In genomic region chr1:190761786-190762185, GRCm38 (mm10) we compare ENCODE assay signal across 10 mouse cellular contexts.
A peak's percentile ranks its signal among the peaks of the same experiment; 100 is the strongest.
DNase-seq lines count a peak whose midpoint lies in the region; ATAC-seq and TF ChIP-seq lines count a peak whose summit lies in the region.
"Had no signal": no experiment of that assay in that cellular context is flagged by ENCODE, and none has a peak within 500 bp of the region (broad histone marks: within the 10 kb centered on the region; RNA-seq: fewer than 3 reads in every experiment).

No protein-coding gene starts in this region.

- no peak overlapping the region for H3K9ac ChIP-seq in heart, adult 2 months (ENCODE audit: low read depth, low read length)
- H3K9ac ChIP-seq in liver, postnatal 0 days (replicated peaks) = no peak overlapping the region
- no peak overlapping the region for H3K9ac ChIP-seq in liver, embryonic 11.5 days (ENCODE audit: low read depth, low read length)
- H3K9ac ChIP-seq in hindbrain, embryonic 16.5 days (ENCODE audit: low read depth, low read length) = no peak overlapping the region

- no peak overlapping the region for H3K4me3 ChIP-seq in heart, adult 2 months
- no peak overlapping the region for H3K4me3 ChIP-seq in liver, postnatal 0 days (ENCODE audit: low read depth, low read length)
- no peak overlapping the region for H3K4me3 ChIP-seq in liver, embryonic 11.5 days (ENCODE audit: low read depth, low read length)
- H3K4me3 ChIP-seq in hindbrain, embryonic 16.5 days (ENCODE audit: low read length) = no peak overlapping the region

- H3K27ac ChIP-seq in heart, adult 2 months = no peak overlapping the region
- H3K27ac ChIP-seq in liver, postnatal 0 days (ENCODE audit: low read depth) = no peak overlapping the region
- no peak overlapping the region for H3K27ac ChIP-seq in liver, embryonic 11.5 days (ENCODE audit: low read depth, low read length)
- H3K27ac ChIP-seq in hindbrain, embryonic 16.5 days (ENCODE audit: low read depth, low read length) = no peak overlapping the region

- no peak for DNase-seq in heart, adult 2 months
- DNase-seq in heart, postnatal 25 days (ENCODE audit: low spot score) = no peak
- DNase-seq in liver, postnatal 0 days = no peak
- no peak for DNase-seq in liver, embryonic 11.5 days (ENCODE audit: low spot score)
- peak; percentile 16 for DNase-seq in adipocyte (ENCODE audit: low spot score)
- no peak for DNase-seq in right cerebral cortex, postnatal 10 days (ENCODE audit: low spot score in 2 of 2)
- DNase-seq in gastrocnemius, postnatal 25 days = no peak
- DNase-seq: adrenal gland, postnatal 10 days; thymus, postnatal 4 days had no signal

- H3K4me1 ChIP-seq in heart, adult 2 months (ENCODE audit: control insufficient read depth, insufficient read depth, low read length) = no peaks in the 10 kb centered on the region
- no peaks in the 10 kb centered on the region for H3K4me1 ChIP-seq in liver, postnatal 0 days (ENCODE audit: insufficient read depth)
- H3K4me1 ChIP-seq in liver, embryonic 11.5 days (replicated peaks; ENCODE audit: control insufficient read depth, insufficient read depth, low read length) = no peaks in the 10 kb centered on the region
- H3K4me1 ChIP-seq in hindbrain, embryonic 16.5 days (ENCODE audit: control insufficient read depth, insufficient read depth, low read depth, low read length) = no peaks in the 10 kb centered on the region; the same call in 1 of the 2 replicates

- H3K27me3 ChIP-seq in heart, adult 2 months (ENCODE audit: control insufficient read depth, insufficient read depth, low read length) = no peaks in the 10 kb centered on the region
- H3K27me3 ChIP-seq in liver, postnatal 0 days (ENCODE audit: insufficient read depth, low read length) = no peaks in the 10 kb centered on the region
- no peaks in the 10 kb centered on the region for H3K27me3 ChIP-seq in liver, embryonic 11.5 days (replicated peaks; ENCODE audit: control insufficient read depth, insufficient read depth, low read length)
- H3K27me3 ChIP-seq in hindbrain, embryonic 16.5 days (replicated peaks; ENCODE audit: control insufficient read depth, insufficient read depth, low read length) = no peaks in the 10 kb centered on the region; the same call in 1 of the 2 replicates

- no peak overlapping the region for H3K4me2 ChIP-seq in liver, postnatal 0 days (ENCODE audit: low read depth, low read length)
- H3K4me2 ChIP-seq in liver, embryonic 11.5 days = no peak overlapping the region
- no peak overlapping the region for H3K4me2 ChIP-seq in hindbrain, embryonic 16.5 days (ENCODE audit: low read length)

- H3K79me2 ChIP-seq in heart, adult 2 months (replicated peaks; ENCODE audit: control insufficient read depth, insufficient read depth, low read length) = no peaks in the 10 kb centered on the region

- 17% methylated on average over 4 of the region's 5 CpGs for WGBS in heart, adult 2 months
- WGBS in liver, postnatal 0 days (ENCODE audit: insufficient replicate concordance) = 27% methylated on average over 4 of the region's 5 CpGs
- WGBS in liver, embryonic 11.5 days = 29% methylated on average over 5 of the region's 5 CpGs
- 28% methylated on average over 5 of the region's 5 CpGs for WGBS in hindbrain, embryonic 16.5 days

- TF ChIP-seq POLR2A in heart, adult 2 months (IDR thresholded peaks at IDR 0.05; ENCODE audit: insufficient read depth, low read depth, low read length) = no peak

- peak; percentile 24 for TF ChIP-seq CTCF in heart, adult 2 months (IDR thresholded peaks at IDR 0.05)
- peak; percentile 36; the same call in 1 of the 2 replicates for TF ChIP-seq CTCF in liver, postnatal 0 days (IDR thresholded peaks at IDR 0.05; ENCODE audit: low read depth)

- TF ChIP-seq EP300 in heart, adult 2 months (IDR thresholded peaks at IDR 0.05; ENCODE audit: insufficient read depth, low read depth, low read length) = no peak
- no peak for TF ChIP-seq EP300 in liver, postnatal 0 days (IDR thresholded peaks at IDR 0.05; ENCODE audit: low read depth)

- no peaks in the 10 kb centered on the region for H3K36me3 ChIP-seq in heart, adult 2 months (ENCODE audit: control insufficient read depth, insufficient read depth, low read length)
- no peaks in the 10 kb centered on the region for H3K36me3 ChIP-seq in liver, postnatal 0 days (replicated peaks; ENCODE audit: insufficient read depth, low read length)
- no peaks in the 10 kb centered on the region for H3K36me3 ChIP-seq in liver, embryonic 11.5 days (ENCODE audit: control insufficient read depth, insufficient read depth, low read length)
- no peaks in the 10 kb centered on the region for H3K36me3 ChIP-seq in hindbrain, embryonic 16.5 days (ENCODE audit: control insufficient read depth, insufficient read depth, low read length)

- H3K9me3 ChIP-seq in liver, postnatal 0 days (ENCODE audit: low read length) = no peaks in the 10 kb centered on the region
- H3K9me3 ChIP-seq in liver, embryonic 11.5 days (ENCODE audit: control insufficient read depth, low read length) = no peaks in the 10 kb centered on the region
- peaks cover 3% of the 10 kb centered on the region; the same call in 1 of the 2 replicates for H3K9me3 ChIP-seq in hindbrain, embryonic 16.5 days (ENCODE audit: control insufficient read depth, low read length)

- ATAC-seq in liver, postnatal 0 days = no peak
- no peak for ATAC-seq in liver, embryonic 11.5 days (replicated peaks; ENCODE audit: low FRiP score)
- peak; percentile 48; the same call in 1 of the 2 replicates for ATAC-seq in hindbrain, embryonic 16.5 days

- intact Hi-C loops in heart, adult 2 months (cut with DNase I) = no loop called here
- intact Hi-C loops in heart, postnatal 25 days (cut with DNase I) = no loop called here
